Mouse (Mus musculus) lung, adult 2 months (tissue): Measurements from ENCODE around the gene 3110082I17Rik.

ENCODE experiments used
- CTCF ChIP-seq: fragments of 200-500 bp; IDR thresholded peaks from 2 replicates; pipeline ENCODE4 v1.5.1; 2011; ENCODE audit warnings: mild to moderate bottlenecking, low read length, control low read depth; ENCODE audit not compliant: insufficient read depth
- POLR2A ChIP-seq: fragments of 200-500 bp; IDR thresholded peaks from 2 replicates; pipeline ENCODE4 v1.6.1; 2011; ENCODE audit warnings: low read depth, mild to moderate bottlenecking, control low read depth, low read length, borderline replicate concordance; ENCODE audit errors: extremely low read depth

DNA sequence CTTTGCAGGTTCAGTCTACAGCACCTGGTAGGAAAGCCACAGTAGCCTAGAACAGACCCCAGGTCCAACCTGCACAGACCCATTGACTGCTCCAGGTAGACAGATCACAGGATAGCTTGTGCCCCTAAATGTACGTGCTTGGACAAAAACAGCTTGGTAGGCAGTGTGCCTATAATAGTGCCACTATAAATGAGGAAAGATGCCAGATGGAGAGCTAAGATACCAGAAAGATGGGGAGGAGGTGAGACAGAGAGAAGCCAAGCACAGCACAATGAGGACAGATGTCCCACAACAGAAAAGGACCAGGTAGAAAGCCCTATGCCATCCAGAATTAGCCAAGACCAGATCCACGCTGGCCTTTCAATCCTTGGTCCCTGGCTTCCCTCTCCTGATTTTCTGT lies 58.2 kb downstream of the 3110082I17Rik start:
- TF ChIP-seq CTCF (no peak), POLR2A (no peak)
